Mouse (Mus musculus) embryonic fibroblast, embryonic 13.5 days (primary cell): ENCODE data around the gene Proser2. TPM values are rescaled to one million over a fixed set of nuclear protein-coding genes. Genes with fewer than 3 reads are reported as not detected.

Experiments used
- H3K27ac ChIP-seq: 2 replicates; pipeline ENCODE4 v1.5.1; 2012; ENCODE audit warnings: low read length, control low read depth, inconsistent platforms; ENCODE audit not compliant: insufficient read depth
- H3K4me1 ChIP-seq: 2 replicates; pipeline ENCODE4 v1.6.1; 2011; ENCODE audit warnings: low read length; ENCODE audit not compliant: control insufficient read depth, insufficient read depth
- H3K4me3 ChIP-seq: 2 replicates; pipeline ENCODE4 v1.5.1; 2011; ENCODE audit warnings: mild to moderate bottlenecking, control low read depth, low read length; ENCODE audit not compliant: insufficient read depth
- CTCF ChIP-seq: IDR thresholded peaks from 2 replicates; pipeline ENCODE4 v1.5.1; 2011; ENCODE audit warnings: mild to moderate bottlenecking, control low read depth, low read length, moderate library complexity, borderline replicate concordance; ENCODE audit not compliant: insufficient read depth
- POLR2A ChIP-seq: IDR thresholded peaks from 2 replicates; pipeline ENCODE4 v1.6.1; 2011; ENCODE audit warnings: low read depth, mild to moderate bottlenecking, control low read depth, low read length, moderate library complexity
- polyA plus RNA-seq: library from polyadenylated mRNA; stranded (reverse); fragments of >200 nt; gene quantifications from 2 replicates; pipeline ENCODE4 v1.2.4, GENCODE M21; 2011; ENCODE audit warnings: low read depth; ENCODE audit not compliant: missing spikeins, insufficient read length

The Proser2 gene
- polyA plus RNA-seq, 1 experiment: 0.14 TPM

- Histone ChIP-seq H3K4me1 (no peaks in the 10 kb centered on the region; the same call in 1 of the 2 replicates), H3K27ac (no peak overlapping the region), H3K4me3 (no peak overlapping the region)
- TF ChIP-seq CTCF (no peak), POLR2A (no peak)
Measured at GRCm38 (mm10) chr2:6159735-6160134, 29.7 kb upstream of the Proser2 start.

- Histone ChIP-seq H3K27ac (no peak overlapping the region), H3K4me3 (no peak overlapping the region), H3K4me1 (no peaks in the 10 kb centered on the region; the same call in 1 of the 2 replicates)
- TF ChIP-seq POLR2A (no peak), CTCF (no peak)
Measured at GRCm38 (mm10) chr2:6159219-6159618, 29.2 kb upstream of the Proser2 start.

GRCm38 (mm10) chr2:6157635-6158034 lies 27.6 kb upstream of the Proser2 start:
- TF ChIP-seq CTCF: no peak
- TF ChIP-seq POLR2A: no peak
- H3K27ac ChIP-seq: no peak overlapping the region
- H3K4me3 ChIP-seq: no peak overlapping the region
- H3K4me1 ChIP-seq: no peaks in the 10 kb centered on the region; the same call in 1 of the 2 replicates

- TF ChIP-seq CTCF: no peak
- TF ChIP-seq POLR2A: no peak
- no peak overlapping the region for H3K4me3 ChIP-seq
- no peak overlapping the region for H3K27ac ChIP-seq
- no peaks in the 10 kb centered on the region; the same call in 1 of the 2 replicates for H3K4me1 ChIP-seq
Measured at GRCm38 (mm10) chr2:6157208-6157607, 27.2 kb upstream of the Proser2 start.

GRCm38 (mm10) chr2:6149801-6150200 lies 19.8 kb upstream of the Proser2 start:
- H3K27ac ChIP-seq: no peak overlapping the region
- H3K4me1 ChIP-seq: no peaks in the 10 kb centered on the region
- no peak overlapping the region for H3K4me3 ChIP-seq
- TF ChIP-seq CTCF (no peak), POLR2A (no peak)

GRCm38 (mm10) chr2:6146901-6147300 lies 16.9 kb upstream of the Proser2 start:
- H3K4me1 ChIP-seq: no peaks in the 10 kb centered on the region
- no peak overlapping the region for H3K4me3 ChIP-seq
- TF ChIP-seq CTCF (no peak), POLR2A (no peak)
- H3K27ac ChIP-seq: no peak overlapping the region

- Histone ChIP-seq H3K27ac (no peak overlapping the region), H3K4me1 (no peaks in the 10 kb centered on the region), H3K4me3 (no peak overlapping the region)
- no peak for TF ChIP-seq CTCF
- no peak for TF ChIP-seq POLR2A
Measured at GRCm38 (mm10) chr2:6146257-6146656, 16.2 kb upstream of the Proser2 start.

GRCm38 (mm10) chr2:6145611-6146010 lies 15.6 kb upstream of the Proser2 start:
- H3K4me3 ChIP-seq: no peak overlapping the region
- H3K27ac ChIP-seq: no peak overlapping the region
- H3K4me1 ChIP-seq: no peaks in the 10 kb centered on the region
- TF ChIP-seq POLR2A: no peak
- TF ChIP-seq CTCF: no peak

GRCm38 (mm10) chr2:6142915-6143654 lies 13.1 kb upstream of the Proser2 start:
- TF ChIP-seq CTCF (no peak), POLR2A (no peak)
- Histone ChIP-seq H3K27ac (no peak overlapping the region), H3K4me1 (no peaks in the 10 kb centered on the region)

GRCm38 (mm10) chr2:6140572-6141161 lies 10.7 kb upstream of the Proser2 start:
- Histone ChIP-seq H3K27ac (no peak overlapping the region), H3K4me3 (no peak overlapping the region), H3K4me1 (no peaks in the 10 kb centered on the region)
- TF ChIP-seq CTCF (no peak), POLR2A (no peak)

More at GRCm38 (mm10) chr2:6142915-6143654, 13.1 kb upstream of the Proser2 start:
- H3K4me3 ChIP-seq: no peak overlapping the region
